Mouse (Mus musculus) stomach, embryonic 16.5 days (tissue): ENCODE data around the gene Mnd1. TPM values are rescaled to one million over a fixed set of nuclear protein-coding genes. Genes with fewer than 3 reads are reported as not detected.

ENCODE experiments used
- ATAC-seq: fragments of 200-750 bp; cut with Nextera tagmentation; 2 replicates; pipeline ENCODE4 v1.8.0; 2017; ENCODE audit warnings: moderate number of reproducible peaks, moderate TSS enrichment; ENCODE audit not compliant: insufficient read depth, low FRiP score
- H3K27ac ChIP-seq: fragments of 300-500 bp; sonication (generic); 2 replicates; pipeline ENCODE4 v1.5.1; 2014; ENCODE audit warnings: low read length
- H3K27me3 ChIP-seq: fragments of 300-500 bp; sonication (generic); 2 replicates; pipeline ENCODE4 v1.6.1; 2014; ENCODE audit warnings: low read length, control low read depth, mixed read lengths; ENCODE audit not compliant: control insufficient read depth, insufficient read depth
- H3K36me3 ChIP-seq: fragments of 300-500 bp; sonication (generic); 2 replicates; pipeline ENCODE4 v1.6.1; 2014; ENCODE audit warnings: low read length; ENCODE audit not compliant: control insufficient read depth, insufficient read depth
- H3K4me1 ChIP-seq: fragments of 300-500 bp; sonication (generic); 2 replicates; pipeline ENCODE4 v1.6.1; 2014; ENCODE audit warnings: low read length, control low read depth, mixed read lengths; ENCODE audit not compliant: control insufficient read depth, insufficient read depth
- H3K4me2 ChIP-seq: fragments of 300-500 bp; sonication (generic); 2 replicates; pipeline ENCODE4 v1.6.1; 2014; ENCODE audit warnings: low read depth, low read length, mixed read lengths
- H3K4me3 ChIP-seq: fragments of 300-500 bp; sonication (generic); replicated peaks from 2 replicates; pipeline ENCODE4 v1.5.1; 2014; ENCODE audit warnings: mild to moderate bottlenecking, low read length
- H3K9ac ChIP-seq: fragments of 300-500 bp; sonication (generic); 2 replicates; pipeline ENCODE4 v1.6.1; 2014; ENCODE audit warnings: low read length
- H3K9me3 ChIP-seq: fragments of 300-500 bp; sonication (generic); replicated peaks from 2 replicates; pipeline ENCODE4 v1.6.1; 2016; ENCODE audit warnings: low read length, control low read depth; ENCODE audit not compliant: control insufficient read depth
- WGBS: fragments of 180-500 bp; shearing (Covaris S2); extraction: QIAGEN DNeasy Blood & Tissue Kit; methylation state at CpG from one replicate; pipeline ENCODE4 v1.1.7; 2014; 5-methylcytosine and 5-hydroxymethylcytosine counted together
- polyA plus RNA-seq: library from polyadenylated mRNA; unstranded; fragments of >200 nt; fragmentation: Nextera tagmentation; extraction: Ambion mirVana; gene quantifications from 2 replicates; pipeline ENCODE4 v1.2.1, GENCODE M21; 2015

Gene Mnd1
- polyA plus RNA-seq, 1 experiment from 2014 or later = 12.6 TPM

DNA sequence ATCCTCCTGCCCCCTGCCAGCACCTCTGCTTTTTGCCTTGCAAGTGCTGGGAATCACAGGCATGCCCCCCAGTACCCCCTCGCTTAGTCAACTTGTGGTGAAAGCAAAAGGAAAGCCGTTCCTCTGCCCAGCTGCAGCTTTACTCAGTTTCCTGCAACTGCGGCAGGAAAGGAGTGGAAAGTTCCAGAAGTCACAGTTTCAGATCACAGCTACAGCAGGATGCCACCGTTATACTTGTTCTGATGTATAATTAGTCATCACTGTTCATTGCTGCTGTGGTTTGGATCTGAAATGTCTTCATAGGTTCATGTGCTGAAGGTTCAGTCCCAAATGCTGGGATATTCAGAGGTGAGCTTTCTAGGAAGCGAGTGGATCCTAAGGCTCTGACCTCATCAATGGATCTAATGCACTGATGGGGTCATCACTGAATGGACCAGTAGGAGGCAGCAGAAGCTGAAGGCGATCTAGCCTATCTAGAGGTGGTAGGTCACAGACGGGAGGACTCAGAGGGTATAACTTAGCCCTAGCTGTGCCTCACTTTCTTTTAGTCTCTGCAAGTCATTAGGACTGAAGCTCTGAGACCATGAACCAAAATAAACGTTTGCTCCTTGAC, 13.9 kb upstream of the Mnd1 start:
- Histone ChIP-seq H3K9ac (no peak overlapping the region), H3K4me3 (no peak overlapping the region), H3K27me3 (no peaks in the 10 kb centered on the region), H3K4me1 (no peaks in the 10 kb centered on the region), H3K9me3 (no peaks in the 10 kb centered on the region), H3K4me2 (no peak overlapping the region), H3K36me3 (no peaks in the 10 kb centered on the region), H3K27ac (no peak overlapping the region)
- no peak for ATAC-seq
- WGBS = 67% methylated on average over 8 of the region's 8 CpGs

DNA sequence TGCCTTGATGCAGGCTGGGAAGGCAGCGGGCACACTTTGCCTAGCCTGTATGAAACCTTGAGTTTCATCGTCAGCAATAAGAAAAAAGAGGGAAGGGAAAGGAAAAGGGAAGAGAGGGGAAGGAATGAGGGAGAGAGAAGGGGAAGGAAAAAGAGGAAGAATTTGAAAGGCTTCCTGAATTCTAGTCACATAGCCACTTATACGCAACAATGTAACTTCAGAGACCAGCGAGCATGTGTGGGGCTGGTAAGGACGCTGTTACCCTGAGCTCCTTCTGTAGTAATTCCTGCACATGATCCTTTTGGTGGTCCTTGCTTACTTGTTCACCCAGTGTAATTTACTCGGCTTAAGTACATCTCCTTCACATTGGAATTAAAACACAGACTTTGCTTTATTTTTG, 13.4 kb upstream of the Mnd1 start:
- WGBS = 81% methylated on average over 6 of the region's 6 CpGs
- H3K36me3 ChIP-seq = no peaks in the 10 kb centered on the region
- H3K27me3 ChIP-seq = no peaks in the 10 kb centered on the region

DNA sequence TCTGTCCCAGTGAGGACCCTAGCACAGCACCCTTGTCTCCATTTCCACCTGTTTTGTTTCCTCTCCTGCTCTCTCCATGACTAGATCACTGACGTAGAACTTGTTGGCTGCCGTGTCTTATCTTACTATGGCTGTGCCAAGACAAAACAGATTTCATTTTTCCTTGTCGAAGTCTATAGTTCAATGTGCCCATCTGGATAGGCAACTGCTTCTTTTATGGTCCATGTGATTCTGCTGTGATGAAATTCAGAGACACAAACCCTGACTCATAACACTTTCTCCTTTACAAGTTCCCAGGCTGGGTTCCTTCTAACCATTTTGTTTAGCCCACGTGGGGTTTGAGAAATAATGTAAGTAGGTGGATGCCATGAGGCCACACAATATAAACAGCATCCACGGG, 10.5 kb upstream of the Mnd1 start:
- WGBS = 85% methylated on average over 5 of the region's 5 CpGs
- Histone ChIP-seq H3K27ac (no peak overlapping the region), H3K4me1 (no peaks in the 10 kb centered on the region), H3K36me3 (no peaks in the 10 kb centered on the region), H3K4me3 (no peak overlapping the region), H3K9me3 (no peaks in the 10 kb centered on the region), H3K4me2 (no peak overlapping the region), H3K9ac (no peak overlapping the region), H3K27me3 (no peaks in the 10 kb centered on the region)
- ATAC-seq = no peak

More for the DNA sequence above, 13.4 kb upstream of the Mnd1 start:
- Histone ChIP-seq H3K27ac (no peak overlapping the region), H3K4me2 (no peak overlapping the region), H3K4me1 (no peaks in the 10 kb centered on the region), H3K9me3 (no peaks in the 10 kb centered on the region), H3K9ac (no peak overlapping the region), H3K4me3 (no peak overlapping the region)
- no peak for ATAC-seq

DNA sequence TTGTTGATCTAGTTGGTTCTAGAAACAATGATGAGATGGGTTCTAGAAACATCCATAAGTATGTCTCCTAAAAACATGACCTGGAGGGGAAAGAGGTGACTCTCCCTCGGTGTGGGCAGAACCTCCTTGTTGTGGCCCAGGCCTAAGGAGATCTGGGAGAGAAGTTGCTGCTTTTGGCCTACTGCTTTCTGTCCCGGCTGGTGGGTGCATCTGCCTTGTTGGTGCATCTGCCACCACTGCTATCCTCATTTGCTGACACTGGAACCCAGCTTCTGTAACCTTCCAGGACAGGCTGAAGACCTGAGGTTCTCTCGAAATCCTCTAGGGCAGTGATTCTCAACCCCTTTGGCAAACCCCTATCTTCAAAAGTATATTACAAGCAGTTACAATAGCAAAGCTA, 9.8 kb upstream of the Mnd1 start:
- Histone ChIP-seq H3K4me2 (no peak overlapping the region), H3K9ac (no peak overlapping the region), H3K4me3 (no peak overlapping the region), H3K4me1 (no peaks in the 10 kb centered on the region), H3K27ac (no peak overlapping the region), H3K27me3 (no peaks in the 10 kb centered on the region), H3K9me3 (no peaks in the 10 kb centered on the region), H3K36me3 (no peaks in the 10 kb centered on the region)
- WGBS = 77% methylated on average over 3 of the region's 3 CpGs
- no peak for ATAC-seq

DNA sequence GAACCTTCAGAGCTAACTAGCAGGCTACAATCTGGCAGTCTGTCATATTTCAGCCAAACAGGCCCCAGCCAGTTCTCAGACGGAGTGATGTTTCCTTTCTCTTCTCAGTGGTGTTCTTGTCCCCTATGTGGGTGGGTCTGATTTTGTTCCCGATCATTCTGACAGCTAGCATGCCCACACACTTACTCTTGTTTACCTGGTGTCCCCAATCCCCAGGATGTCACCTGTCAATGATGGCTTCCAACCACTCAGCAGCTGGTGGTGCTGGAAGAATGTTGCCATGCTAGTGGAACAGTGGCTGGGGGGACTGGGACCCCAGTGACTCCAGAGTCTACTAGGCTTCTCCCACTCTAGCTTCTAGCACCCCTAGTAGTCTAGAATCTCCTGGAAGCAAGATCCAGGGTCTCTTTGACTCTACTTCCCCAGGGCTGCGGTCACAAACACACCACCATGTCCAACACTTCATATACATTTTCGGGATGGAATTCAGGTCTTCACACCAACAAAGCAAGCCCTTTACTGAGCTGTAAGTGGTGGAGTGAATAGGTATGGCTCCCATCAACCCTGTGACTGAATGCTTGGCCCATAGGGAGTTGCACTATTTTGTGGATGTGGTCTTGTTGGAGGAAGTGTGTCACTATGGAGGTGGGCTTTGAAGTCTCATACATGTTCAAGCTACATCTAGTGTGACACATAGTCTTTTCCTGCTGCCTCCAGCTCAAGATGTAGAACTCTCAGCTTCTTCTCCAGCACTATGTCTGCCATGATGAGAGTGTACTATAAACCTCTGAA, 2.2 kb upstream of the Mnd1 start:
- Histone ChIP-seq H3K27me3 (no peaks in the 10 kb centered on the region), H3K4me1 (peaks cover 14% of the 10 kb centered on the region), H3K9me3 (no peaks in the 10 kb centered on the region), H3K4me3 (no peak overlapping the region), H3K27ac (no peak overlapping the region), H3K36me3 (no peaks in the 10 kb centered on the region), H3K4me2 (no peak overlapping the region), H3K9ac (no peak overlapping the region)
- WGBS = 84% methylated on average over 4 of the region's 4 CpGs
- no peak for ATAC-seq

DNA sequence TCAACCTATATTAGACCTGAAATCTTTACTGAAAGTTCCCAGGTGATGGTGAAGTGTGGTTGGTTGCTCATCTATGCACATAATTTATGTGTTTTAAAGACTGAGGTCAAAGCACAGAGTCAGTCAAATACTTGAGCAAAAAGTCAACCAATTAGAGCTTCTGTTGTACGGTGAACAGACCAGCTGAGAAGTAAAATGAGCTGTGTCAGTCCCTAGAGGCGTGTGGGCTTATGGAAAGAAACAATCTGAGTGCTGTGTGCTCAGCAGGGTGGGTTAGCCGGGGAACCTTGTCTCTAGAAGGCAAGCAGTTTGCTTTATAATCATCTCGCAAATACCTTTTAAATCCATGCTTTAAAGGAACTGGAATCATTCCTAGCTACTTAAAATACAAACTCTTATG, 1.4 kb upstream of the Mnd1 start:
- no peak overlapping the region for H3K9ac ChIP-seq
- no peak overlapping the region for H3K4me2 ChIP-seq
- 45% methylated on average over 4 of the region's 4 CpGs for WGBS
- no peak for ATAC-seq
- H3K27me3 ChIP-seq = no peaks in the 10 kb centered on the region
- no peaks in the 10 kb centered on the region for H3K36me3 ChIP-seq
- H3K4me3 ChIP-seq = no peak overlapping the region
- peaks cover 14% of the 10 kb centered on the region for H3K4me1 ChIP-seq
- no peak overlapping the region for H3K27ac ChIP-seq
- no peaks in the 10 kb centered on the region for H3K9me3 ChIP-seq

DNA sequence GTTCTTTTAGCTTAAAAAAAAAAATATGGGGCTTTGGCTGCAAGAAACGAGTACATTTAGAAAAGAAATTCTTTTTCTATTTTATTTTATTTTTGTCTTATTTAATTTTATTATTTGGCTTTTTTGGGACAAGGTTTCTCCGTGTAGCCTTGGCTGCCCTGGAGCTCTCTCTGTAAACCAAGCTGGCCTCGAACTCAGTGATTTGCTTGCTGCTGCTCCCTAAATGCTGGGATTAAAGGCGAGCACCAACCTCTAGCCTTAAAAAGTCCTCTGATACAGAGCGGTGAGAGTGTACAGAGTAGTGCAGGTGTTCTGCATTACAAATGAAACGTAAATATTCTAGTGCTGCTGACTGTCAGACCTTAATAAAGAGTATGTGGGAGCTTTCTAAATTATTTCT, 519 bp upstream of the Mnd1 start:
- ATAC-seq = no peak
- Histone ChIP-seq H3K4me2 (peak overlapping the region; percentile 98), H3K4me3 (peak overlapping the region; percentile 60), H3K9me3 (no peaks in the 10 kb centered on the region), H3K36me3 (no peaks in the 10 kb centered on the region), H3K4me1 (peaks cover 14% of the 10 kb centered on the region), H3K27me3 (no peaks in the 10 kb centered on the region), H3K27ac (peak overlapping the region; percentile 70), H3K9ac (no peak overlapping the region)
- WGBS = 32% methylated on average over 6 of the region's 6 CpGs

DNA sequence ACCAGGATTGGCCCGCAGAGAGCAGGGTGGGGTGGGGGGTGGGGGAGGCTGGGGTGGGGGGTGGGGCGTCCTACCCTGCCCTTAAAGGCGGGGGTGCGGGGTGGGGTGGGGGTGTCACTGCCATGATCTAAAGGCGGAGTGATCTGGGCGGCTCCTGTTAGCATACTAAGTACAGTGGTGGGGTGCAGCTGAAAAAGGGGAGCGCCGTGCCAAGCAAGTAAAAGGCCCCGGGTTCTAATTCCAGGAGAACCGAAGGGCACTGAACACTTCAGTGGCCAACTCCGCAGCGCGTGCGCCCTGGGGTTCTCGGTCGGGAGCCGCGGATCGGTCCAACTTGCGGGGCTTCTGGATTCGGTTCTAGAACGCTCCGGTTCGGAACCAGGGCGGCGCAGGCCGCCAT, 440 bp downstream of the Mnd1 start:
- peak overlapping the region; percentile 83 for H3K9ac ChIP-seq
- peak; percentile 19 for ATAC-seq
- H3K36me3 ChIP-seq = no peaks in the 10 kb centered on the region
- H3K9me3 ChIP-seq = no peaks in the 10 kb centered on the region
- whole genome bisulfite sequencing = under 1% methylated on average over 27 of the region's 27 CpGs
- peak overlapping the region; percentile 60 for H3K4me3 ChIP-seq
- H3K4me2 ChIP-seq = peak overlapping the region; percentile 98
- H3K4me1 ChIP-seq = peaks cover 14% of the 10 kb centered on the region
- H3K27me3 ChIP-seq = no peaks in the 10 kb centered on the region
- H3K27ac ChIP-seq = peak overlapping the region; percentile 80

DNA sequence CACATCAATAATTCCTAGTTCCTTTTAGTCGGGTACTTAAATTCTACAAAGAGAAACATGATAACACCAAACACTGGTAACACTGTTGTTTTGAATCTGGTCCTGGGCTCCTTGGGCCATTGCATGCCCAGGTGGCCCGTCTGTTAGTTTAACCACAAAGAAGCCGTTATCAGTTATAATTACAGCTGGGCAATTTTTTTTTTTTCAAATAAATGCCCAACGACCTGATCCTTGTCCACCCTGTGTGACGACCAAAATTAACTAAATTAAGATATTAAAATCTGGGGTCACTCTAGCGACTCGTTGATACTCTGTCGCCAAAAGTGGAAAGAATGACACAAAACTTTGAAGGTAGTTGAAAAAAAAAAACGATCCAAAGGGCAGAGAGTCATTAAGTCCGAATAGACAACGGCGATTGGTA, 855 bp downstream of the Mnd1 start:
- Histone ChIP-seq H3K27me3 (no peaks in the 10 kb centered on the region), H3K27ac (peak overlapping the region; percentile 29), H3K9me3 (no peaks in the 10 kb centered on the region; the same call in 1 of the 2 replicates), H3K36me3 (no peaks in the 10 kb centered on the region), H3K4me2 (peak overlapping the region; percentile 98), H3K9ac (no peak overlapping the region; the same call in 1 of the 2 replicates), H3K4me3 (peak overlapping the region; percentile 60; the same call in 1 of the 2 replicates), H3K4me1 (peaks cover 14% of the 10 kb centered on the region)
- no peak for ATAC-seq
- 13% methylated on average over 12 of the region's 12 CpGs for WGBS
